Mouse (Mus musculus): ENCODE measurements around the gene Mcoln2. TPM values are rescaled to one million over a fixed set of nuclear protein-coding genes. Genes with fewer than 3 reads are reported as not detected.
"Not testable (repeated sequence)": the region's sequence is repeated elsewhere in the genome, so short reads cannot be mapped to it uniquely, and the experiment has no call there.

Gene Mcoln2
- polyA plus RNA-seq, 1 experiment, result 1.9 TPM

GRCm38 (mm10) chr3:146196780-146197743 lies 47.4 kb downstream of the Mcoln2 start:
- TF ChIP-seq GATA1 (IDR thresholded peaks at IDR 0.05; ENCODE audit: borderline replicate concordance, low read length) (no peak), FLI1 (IDR thresholded peaks at IDR 0.05; ENCODE audit: low read length) (no peak)
- Histone ChIP-seq H3K27me3 (replicated peaks) (peaks cover 3% of the 10 kb centered on the region), H3K36me3 (replicated peaks; ENCODE audit: low read length) (no peaks in the 10 kb centered on the region), H3K9me3 (no peaks in the 10 kb centered on the region), H3K4me3 (replicated peaks) (no peak overlapping the region), H3K4me1 (peaks cover 4% of the 10 kb centered on the region; the same call in 1 of the 2 replicates)

DNA sequence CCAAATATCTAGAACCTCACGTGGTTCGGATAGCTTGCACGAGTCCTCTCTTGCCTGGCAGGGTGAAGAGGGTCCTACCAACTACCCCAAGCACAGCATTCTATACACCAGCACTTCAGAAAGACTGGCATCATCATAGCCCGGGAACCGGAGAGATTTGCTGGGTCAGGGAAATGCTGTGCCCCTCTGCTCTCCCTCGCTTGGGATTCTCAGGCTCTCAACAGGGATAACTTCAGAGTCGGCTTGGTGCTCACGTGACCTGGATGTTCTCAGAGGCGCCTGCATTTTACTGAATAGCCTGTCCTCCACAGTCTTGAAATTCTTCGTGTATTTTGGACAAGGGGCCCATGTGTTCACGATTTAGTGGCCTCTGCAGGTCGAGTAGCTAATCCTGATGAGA lies 48.2 kb downstream of the Mcoln2 start:
- H3K27me3 ChIP-seq (replicated peaks), result peaks cover 2% of the 10 kb centered on the region
- no peak overlapping the region for H3K4me3 ChIP-seq (replicated peaks)
- H3K36me3 ChIP-seq (replicated peaks; ENCODE audit: low read length), result no peaks in the 10 kb centered on the region
- no peak for TF ChIP-seq GATA1 (IDR thresholded peaks at IDR 0.05; ENCODE audit: borderline replicate concordance, low read length)
- no peak for TF ChIP-seq FLI1 (IDR thresholded peaks at IDR 0.05; ENCODE audit: low read length)
- H3K4me1 ChIP-seq, result no peaks in the 10 kb centered on the region; the same call in 1 of the 2 replicates
- H3K9me3 ChIP-seq, result no peaks in the 10 kb centered on the region

- TF ChIP-seq FLI1 (IDR thresholded peaks at IDR 0.05; ENCODE audit: low read length), result no peak
- no peak for TF ChIP-seq GATA1 (IDR thresholded peaks at IDR 0.05; ENCODE audit: borderline replicate concordance, low read length)
- H3K27me3 ChIP-seq (replicated peaks), result peaks cover 2% of the 10 kb centered on the region
- H3K4me3 ChIP-seq (replicated peaks), result no peak overlapping the region
- H3K36me3 ChIP-seq (replicated peaks; ENCODE audit: low read length), result no peaks in the 10 kb centered on the region
- H3K4me1 ChIP-seq, result no peaks in the 10 kb centered on the region
- H3K9me3 ChIP-seq, result no peaks in the 10 kb centered on the region
Observed at GRCm38 (mm10) chr3:146198803-146199481, 49.3 kb downstream of the Mcoln2 start.

DNA sequence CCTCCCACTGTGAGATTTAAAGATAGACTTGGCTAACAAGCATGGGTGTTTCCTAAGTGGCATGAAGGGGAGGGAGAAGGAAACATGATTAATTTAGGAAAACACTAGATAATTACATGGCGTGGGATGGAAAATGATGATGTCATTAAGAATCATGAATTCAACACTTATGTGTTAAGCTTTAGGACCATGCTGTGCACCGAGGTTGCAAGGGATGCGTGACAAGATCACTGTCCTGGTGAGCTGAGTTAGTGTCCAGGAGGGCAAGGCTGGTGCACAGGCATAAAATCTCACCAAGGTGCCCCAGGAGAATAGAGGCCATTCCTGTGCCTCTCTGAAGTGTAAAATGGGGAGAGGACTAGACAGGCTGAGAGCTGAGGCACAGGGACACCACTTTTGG lies 49.9 kb downstream of the Mcoln2 start:
- no peaks in the 10 kb centered on the region for H3K9me3 ChIP-seq
- TF ChIP-seq FLI1 (IDR thresholded peaks at IDR 0.05; ENCODE audit: low read length) (no peak), GATA1 (IDR thresholded peaks at IDR 0.05; ENCODE audit: borderline replicate concordance, low read length) (no peak)
- H3K4me1 ChIP-seq, result no peaks in the 10 kb centered on the region
- peaks cover 2% of the 10 kb centered on the region for H3K27me3 ChIP-seq (replicated peaks)
- no peaks in the 10 kb centered on the region for H3K36me3 ChIP-seq (replicated peaks; ENCODE audit: low read length)
- H3K4me3 ChIP-seq (replicated peaks), result no peak overlapping the region

- Histone ChIP-seq H3K27me3 (replicated peaks) (peaks cover 4% of the 10 kb centered on the region), H3K36me3 (replicated peaks; ENCODE audit: low read length) (no peaks in the 10 kb centered on the region)
- no peak for TF ChIP-seq FLI1 (IDR thresholded peaks at IDR 0.05; ENCODE audit: low read length)
- no peak for TF ChIP-seq GATA1 (IDR thresholded peaks at IDR 0.05; ENCODE audit: borderline replicate concordance, low read length)
Observed at GRCm38 (mm10) chr3:146204375-146204774, 54.7 kb downstream of the Mcoln2 start.

DNA sequence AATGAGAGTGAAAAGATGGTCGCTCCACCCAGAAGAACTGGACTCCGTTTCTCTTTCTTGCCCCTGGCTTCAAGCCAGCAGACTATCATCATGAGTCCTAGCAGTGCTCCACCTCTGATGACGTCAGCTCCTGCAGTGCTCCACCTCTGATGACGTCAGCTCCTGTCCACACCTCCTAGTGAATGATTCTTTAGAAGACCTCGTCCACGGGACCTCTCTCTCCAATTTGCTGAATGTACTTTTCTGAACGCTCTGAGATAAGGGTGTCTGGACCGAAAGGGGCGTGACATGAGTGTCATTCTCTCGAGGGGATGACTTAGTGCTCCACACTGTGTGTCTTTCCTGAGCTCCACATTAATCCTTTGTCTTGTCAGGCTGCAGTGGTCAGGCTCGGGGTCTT lies 55.7 kb downstream of the Mcoln2 start:
- H3K4me3 ChIP-seq (replicated peaks), result no peak overlapping the region
- TF ChIP-seq GATA1 (IDR thresholded peaks at IDR 0.05; ENCODE audit: borderline replicate concordance, low read length), result no peak
- no peak for TF ChIP-seq FLI1 (IDR thresholded peaks at IDR 0.05; ENCODE audit: low read length)
- no peaks in the 10 kb centered on the region for H3K4me1 ChIP-seq
- H3K27me3 ChIP-seq (replicated peaks), result peaks cover 2% of the 10 kb centered on the region
- no peaks in the 10 kb centered on the region for H3K36me3 ChIP-seq (replicated peaks; ENCODE audit: low read length)
- no peaks in the 10 kb centered on the region for H3K9me3 ChIP-seq

More at GRCm38 (mm10) chr3:146204375-146204774, 54.7 kb downstream of the Mcoln2 start:
- Histone ChIP-seq H3K4me1 (no peaks in the 10 kb centered on the region), H3K4me3 (replicated peaks) (no peak overlapping the region), H3K9me3 (no peaks in the 10 kb centered on the region)

- TF ChIP-seq FLI1 (IDR thresholded peaks at IDR 0.05; ENCODE audit: low read length), result no peak
- no peak for TF ChIP-seq GATA1 (IDR thresholded peaks at IDR 0.05; ENCODE audit: borderline replicate concordance, low read length)
- Histone ChIP-seq H3K4me1 (no peaks in the 10 kb centered on the region), H3K36me3 (replicated peaks; ENCODE audit: low read length) (no peaks in the 10 kb centered on the region), H3K9me3 (no peaks in the 10 kb centered on the region), H3K4me3 (replicated peaks) (no peak overlapping the region), H3K27me3 (replicated peaks) (peaks cover 2% of the 10 kb centered on the region)
Observed at GRCm38 (mm10) chr3:146206635-146207034, 57.0 kb downstream of the Mcoln2 start.

DNA sequence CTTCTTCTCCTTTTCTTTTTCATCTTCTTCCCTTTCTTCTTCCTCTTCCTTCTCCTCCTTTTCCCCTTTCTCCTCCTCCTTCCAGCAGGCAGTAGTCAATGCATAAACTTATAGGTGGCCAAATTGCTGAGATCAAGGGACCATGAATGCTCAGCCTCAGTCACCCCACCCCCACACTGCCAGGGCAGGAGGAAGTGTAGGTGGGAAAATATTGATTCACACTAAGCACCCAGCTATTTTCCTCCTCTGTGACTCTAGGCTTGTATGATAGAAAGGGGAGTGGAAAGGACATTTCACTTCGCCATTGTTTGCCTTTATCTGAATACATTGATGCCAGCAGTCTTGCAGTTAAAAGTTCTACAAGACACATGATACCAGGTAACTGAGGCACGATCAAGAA lies 57.8 kb downstream of the Mcoln2 start:
- Histone ChIP-seq H3K4me3 (replicated peaks) (no peak overlapping the region), H3K27me3 (replicated peaks) (peaks cover 2% of the 10 kb centered on the region), H3K36me3 (replicated peaks; ENCODE audit: low read length) (no peaks in the 10 kb centered on the region), H3K4me1 (no peaks in the 10 kb centered on the region), H3K9me3 (no peaks in the 10 kb centered on the region)
- TF ChIP-seq GATA1 (IDR thresholded peaks at IDR 0.05; ENCODE audit: borderline replicate concordance, low read length) (no peak), FLI1 (IDR thresholded peaks at IDR 0.05; ENCODE audit: low read length) (no peak)

- H3K9me3 ChIP-seq; H3K36me3 ChIP-seq (replicated peaks; ENCODE audit: low read length); H3K4me3 ChIP-seq (replicated peaks): not testable (repeated sequence)
Observed at GRCm38 (mm10) chr3:146209759-146210158, 60.1 kb downstream of the Mcoln2 start.

GRCm38 (mm10) chr3:146211141-146211747 lies 61.6 kb downstream of the Mcoln2 start:
- Histone ChIP-seq H3K4me1 (no peaks in the 10 kb centered on the region), H3K9me3 (no peaks in the 10 kb centered on the region)
- TF ChIP-seq FLI1 (IDR thresholded peaks at IDR 0.05; ENCODE audit: low read length), result no peak
- TF ChIP-seq GATA1 (IDR thresholded peaks at IDR 0.05; ENCODE audit: borderline replicate concordance, low read length), result no peak

More at GRCm38 (mm10) chr3:146209759-146210158, 60.1 kb downstream of the Mcoln2 start:
- not testable (repeated sequence) for H3K4me1 ChIP-seq; H3K27me3 ChIP-seq (replicated peaks)

More at GRCm38 (mm10) chr3:146211141-146211747, 61.6 kb downstream of the Mcoln2 start:
- Histone ChIP-seq H3K36me3 (replicated peaks; ENCODE audit: low read length) (no peaks in the 10 kb centered on the region), H3K4me3 (replicated peaks) (no peak overlapping the region), H3K27me3 (replicated peaks) (peaks cover 5% of the 10 kb centered on the region)
